Mouse (Mus musculus) E14TG2a.4 (cell line): ENCODE data around the gene Wwox.

ENCODE experiments used
- H3K27me3 ChIP-seq: 2 replicates; pipeline ENCODE4 v1.6.1; 2014; ENCODE audit warnings: low read length, control low read depth; ENCODE audit not compliant: insufficient read depth
- H3K36me3 ChIP-seq: 2 replicates; pipeline ENCODE4 v1.6.1; 2014; ENCODE audit warnings: low read length, control low read depth; ENCODE audit not compliant: insufficient read depth
- H3K4me1 ChIP-seq: replicated peaks from 2 replicates; pipeline ENCODE4 v1.6.1; 2014; ENCODE audit warnings: low read depth, low read length, control low read depth
- H3K4me3 ChIP-seq: replicated peaks from 2 replicates; pipeline ENCODE4 v1.5.1; 2014; ENCODE audit warnings: mild to moderate bottlenecking, low read length
- H3K9me3 ChIP-seq: 2 replicates; pipeline ENCODE4 v1.6.1; 2014; ENCODE audit warnings: low read length, control low read depth
- CTCF ChIP-seq: conservative IDR thresholded peaks from 2 replicates; pipeline ENCODE4 v1.5.1; 2014; ENCODE audit warnings: low read length
- NANOG ChIP-seq: IDR thresholded peaks from 2 replicates; pipeline ENCODE4 v1.6.1; 2014; ENCODE audit warnings: borderline replicate concordance, low read length, mixed read lengths
- POU5F1 ChIP-seq: IDR thresholded peaks from 2 replicates; pipeline ENCODE4 v1.6.1; 2014; ENCODE audit warnings: low read length, borderline replicate concordance

The Wwox gene

GRCm38 (mm10) chr8:115357663-115358335, 918.3 kb downstream of the Wwox start:
- no peaks in the 10 kb centered on the region; the same call in 1 of the 2 replicates for H3K27me3 ChIP-seq
- H3K9me3 ChIP-seq = peaks cover 8% of the 10 kb centered on the region; the same call in 1 of the 2 replicates
- H3K4me3 ChIP-seq = no peak overlapping the region
- no peaks in the 10 kb centered on the region for H3K36me3 ChIP-seq
- no peaks in the 10 kb centered on the region for H3K4me1 ChIP-seq
- no peak for TF ChIP-seq NANOG
- no peak for TF ChIP-seq POU5F1
- TF ChIP-seq CTCF = no peak

- TF ChIP-seq CTCF (no peak), NANOG (no peak), POU5F1 (no peak)
- no peaks in the 10 kb centered on the region for H3K4me1 ChIP-seq
These were observed 919.0 kb downstream of the Wwox start for GRCm38 (mm10) chr8:115358481-115358880.

GRCm38 (mm10) chr8:115359701-115360100, 920.2 kb downstream of the Wwox start:
- peaks cover under 1% of the 10 kb centered on the region; the same call in 1 of the 2 replicates for H3K9me3 ChIP-seq
- H3K36me3 ChIP-seq = no peaks in the 10 kb centered on the region
- no peak overlapping the region for H3K4me3 ChIP-seq
- TF ChIP-seq POU5F1 (no peak), NANOG (no peak), CTCF (no peak)
- H3K27me3 ChIP-seq = no peaks in the 10 kb centered on the region; the same call in 1 of the 2 replicates
- no peaks in the 10 kb centered on the region for H3K4me1 ChIP-seq

More at GRCm38 (mm10) chr8:115358481-115358880, 919.0 kb downstream of the Wwox start:
- Histone ChIP-seq H3K27me3 (no peaks in the 10 kb centered on the region; the same call in 1 of the 2 replicates), H3K9me3 (peaks cover 8% of the 10 kb centered on the region; the same call in 1 of the 2 replicates), H3K4me3 (no peak overlapping the region), H3K36me3 (no peaks in the 10 kb centered on the region)

GRCm38 (mm10) chr8:115362518-115362917, 923.1 kb downstream of the Wwox start:
- no peak for TF ChIP-seq POU5F1
- no peak for TF ChIP-seq CTCF
- TF ChIP-seq NANOG = no peak
- Histone ChIP-seq H3K36me3 (no peaks in the 10 kb centered on the region), H3K9me3 (no peaks in the 10 kb centered on the region), H3K4me1 (no peaks in the 10 kb centered on the region), H3K4me3 (no peak overlapping the region), H3K27me3 (peaks cover 3% of the 10 kb centered on the region)

GRCm38 (mm10) chr8:115374957-115375356, 935.5 kb downstream of the Wwox start:
- no peaks in the 10 kb centered on the region for H3K4me1 ChIP-seq
- H3K9me3 ChIP-seq = no peaks in the 10 kb centered on the region
- no peak overlapping the region for H3K4me3 ChIP-seq
- 0 out of 2 replicates have a peak, but pooled peaks cover 2% of the 10 kb centered on the region for H3K27me3 ChIP-seq
- TF ChIP-seq POU5F1 = no peak
- no peak for TF ChIP-seq CTCF
- TF ChIP-seq NANOG = no peak
- H3K36me3 ChIP-seq = no peaks in the 10 kb centered on the region

- TF ChIP-seq CTCF (no peak), NANOG (no peak), POU5F1 (no peak)
- H3K36me3 ChIP-seq = no peaks in the 10 kb centered on the region
- no peaks in the 10 kb centered on the region for H3K4me1 ChIP-seq
- no peak overlapping the region for H3K4me3 ChIP-seq
- 0 out of 2 replicates have a peak, but pooled peaks cover 2% of the 10 kb centered on the region for H3K27me3 ChIP-seq
- H3K9me3 ChIP-seq = no peaks in the 10 kb centered on the region
These were observed 936.0 kb downstream of the Wwox start for GRCm38 (mm10) chr8:115375361-115376047.

GRCm38 (mm10) chr8:115377321-115377720, 937.9 kb downstream of the Wwox start:
- no peaks in the 10 kb centered on the region for H3K9me3 ChIP-seq
- H3K4me1 ChIP-seq = no peaks in the 10 kb centered on the region
- TF ChIP-seq CTCF (no peak), POU5F1 (no peak)
- no peaks in the 10 kb centered on the region for H3K36me3 ChIP-seq
- no peak overlapping the region for H3K4me3 ChIP-seq
- H3K27me3 ChIP-seq = no peaks in the 10 kb centered on the region

GRCm38 (mm10) chr8:115380017-115380416, 940.6 kb downstream of the Wwox start:
- H3K27me3 ChIP-seq = no peaks in the 10 kb centered on the region
- no peaks in the 10 kb centered on the region for H3K36me3 ChIP-seq
- no peaks in the 10 kb centered on the region for H3K9me3 ChIP-seq
- no peak overlapping the region for H3K4me3 ChIP-seq
- TF ChIP-seq CTCF (no peak), POU5F1 (no peak), NANOG (no peak)
- no peaks in the 10 kb centered on the region for H3K4me1 ChIP-seq
